Mouse (Mus musculus): ENCODE results near the gene Spdya. TPM values are rescaled to one million over a fixed set of nuclear protein-coding genes. Genes with fewer than 3 reads are reported as not detected.

Spdya gene
- polyA plus RNA-seq, 1 experiment from 2014 or later: 0.42 TPM

DNA sequence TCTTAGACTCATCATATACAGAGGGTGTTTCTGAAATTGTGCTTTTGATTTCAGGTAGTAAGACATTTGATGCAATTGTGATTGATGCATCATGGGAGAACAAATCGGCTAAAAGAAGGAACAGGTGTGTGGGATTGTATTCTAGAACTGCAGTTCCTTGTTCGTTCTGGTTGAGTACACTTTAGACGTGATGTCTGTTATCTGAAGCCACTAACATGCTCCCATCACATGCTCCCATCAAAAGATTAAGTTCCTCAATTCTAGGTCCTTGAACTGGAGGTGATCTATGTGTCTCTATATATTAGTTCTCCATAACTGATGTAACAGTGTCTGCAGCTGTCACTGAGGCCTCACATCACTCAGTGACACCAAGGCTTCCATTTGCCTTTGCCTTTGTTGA lies 14.7 kb upstream of the Spdya start:
- no peak for ATAC-seq
- H3K9me3 ChIP-seq (ENCODE audit: low read length): no peaks in the 10 kb centered on the region
- H3K36me3 ChIP-seq (ENCODE audit: insufficient read depth, low read length): no peaks in the 10 kb centered on the region
- no peaks in the 10 kb centered on the region for H3K27me3 ChIP-seq (replicated peaks; ENCODE audit: insufficient read depth, low read length)
- 81% methylated on average over 3 of the region's 3 CpGs for WGBS
- H3K4me3 ChIP-seq (ENCODE audit: low read depth, low read length): no peak overlapping the region
- no peak overlapping the region for H3K27ac ChIP-seq (ENCODE audit: low read length)
- DNase-seq (ENCODE audit: low spot score): no peak
- TF ChIP-seq CTCF (IDR thresholded peaks at IDR 0.05): no peak
- TF ChIP-seq EP300 (IDR thresholded peaks at IDR 0.05): no peak
- H3K4me1 ChIP-seq (ENCODE audit: insufficient read depth, low read depth, low read length): no peaks in the 10 kb centered on the region
- H3K9ac ChIP-seq (replicated peaks; ENCODE audit: low read depth): no peak overlapping the region
- H3K4me2 ChIP-seq (replicated peaks; ENCODE audit: low read depth, low read length): no peak overlapping the region

DNA sequence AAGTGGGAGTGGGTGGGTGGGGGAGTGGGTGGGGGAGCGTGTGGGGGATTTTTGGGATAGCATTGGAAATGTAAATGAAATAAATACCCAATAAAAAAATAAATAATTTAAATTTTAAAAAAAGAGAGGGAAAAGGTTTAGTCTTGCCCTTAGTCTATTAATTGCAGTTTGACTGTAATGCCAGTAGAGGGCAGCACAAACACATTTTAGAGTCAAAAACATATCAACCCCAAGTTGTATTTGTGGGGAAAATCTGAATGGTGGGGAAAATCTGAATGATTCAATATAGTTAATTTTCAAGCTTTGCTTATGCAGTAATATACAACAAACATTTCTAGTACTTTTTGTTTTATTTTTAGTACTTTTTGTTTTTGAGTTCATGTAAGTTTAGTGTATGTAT lies 3.3 kb upstream of the Spdya start:
- Histone ChIP-seq H3K36me3 (ENCODE audit: insufficient read depth, low read length) (no peaks in the 10 kb centered on the region), H3K4me2 (replicated peaks; ENCODE audit: low read depth, low read length) (no peak overlapping the region), H3K9ac (replicated peaks; ENCODE audit: low read depth) (no peak overlapping the region), H3K27me3 (replicated peaks; ENCODE audit: insufficient read depth, low read length) (no peaks in the 10 kb centered on the region; the same call in 1 of the 2 replicates), H3K9me3 (ENCODE audit: low read length) (no peaks in the 10 kb centered on the region), H3K4me1 (ENCODE audit: insufficient read depth, low read depth, low read length) (no peaks in the 10 kb centered on the region; the same call in 1 of the 2 replicates), H3K4me3 (ENCODE audit: low read depth, low read length) (no peak overlapping the region), H3K27ac (ENCODE audit: low read length) (no peak overlapping the region)
- TF ChIP-seq CTCF (IDR thresholded peaks at IDR 0.05) (peak; percentile 63), EP300 (IDR thresholded peaks at IDR 0.05) (no peak)
- DNase-seq (ENCODE audit: low spot score) (peak; percentile 59), ATAC-seq (no peak)
- 0% methylated on average over 1 of the region's 1 CpGs for WGBS

DNA sequence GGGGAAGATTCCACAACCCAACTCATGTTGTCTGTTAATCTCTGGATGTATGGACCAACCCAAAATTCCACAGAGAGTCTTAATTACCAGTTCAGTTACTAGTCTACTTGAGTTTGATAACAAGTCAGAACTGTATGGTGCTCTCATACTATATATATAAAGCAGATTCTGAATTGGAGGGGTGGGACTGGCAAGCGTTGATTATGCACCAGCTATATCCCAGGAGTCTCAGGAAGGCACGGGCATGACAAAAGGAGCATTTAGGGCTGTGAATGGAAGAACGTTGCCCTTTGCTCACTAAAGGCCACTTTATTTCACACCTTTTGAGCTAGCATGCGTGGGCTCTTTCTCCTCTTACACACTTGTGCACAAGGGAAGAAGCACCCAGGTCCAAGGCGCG lies 511 bp upstream of the Spdya start:
- no peak for DNase-seq (ENCODE audit: low spot score)
- no peaks in the 10 kb centered on the region; the same call in 1 of the 2 replicates for H3K4me1 ChIP-seq (ENCODE audit: insufficient read depth, low read depth, low read length)
- H3K36me3 ChIP-seq (ENCODE audit: insufficient read depth, low read length): no peaks in the 10 kb centered on the region
- H3K4me2 ChIP-seq (replicated peaks; ENCODE audit: low read depth, low read length): peak overlapping the region; percentile 100
- TF ChIP-seq CTCF (IDR thresholded peaks at IDR 0.05) (no peak), EP300 (IDR thresholded peaks at IDR 0.05) (no peak)
- H3K27ac ChIP-seq (ENCODE audit: low read length): no peak overlapping the region
- peak overlapping the region; percentile 66 for H3K4me3 ChIP-seq (ENCODE audit: low read depth, low read length)
- ATAC-seq: no peak
- H3K9me3 ChIP-seq (ENCODE audit: low read length): no peaks in the 10 kb centered on the region
- H3K27me3 ChIP-seq (replicated peaks; ENCODE audit: insufficient read depth, low read length): no peaks in the 10 kb centered on the region; the same call in 1 of the 2 replicates
- 10% methylated on average over 6 of the region's 6 CpGs for WGBS
- no peak overlapping the region for H3K9ac ChIP-seq (replicated peaks; ENCODE audit: low read depth)

DNA sequence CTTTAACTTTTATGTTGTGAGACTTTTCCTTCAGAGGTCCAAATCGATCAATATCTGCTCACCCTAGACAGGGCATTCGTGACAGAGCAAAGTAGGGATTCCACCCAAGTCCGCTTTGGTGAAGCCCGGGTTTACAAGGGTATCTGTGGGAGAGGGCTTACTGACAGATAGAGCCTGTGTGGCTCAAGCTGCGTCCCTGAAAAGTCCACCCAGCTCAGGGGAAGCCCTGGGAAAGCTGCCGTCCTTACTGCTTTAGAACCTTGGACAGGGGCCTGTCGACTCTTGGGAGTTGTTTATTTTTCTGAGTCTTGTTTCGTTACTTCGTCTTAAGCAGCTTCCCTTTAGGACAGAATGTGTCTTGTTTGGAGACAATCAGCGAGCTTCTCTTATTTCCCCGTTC lies 1.0 kb downstream of the Spdya start:
- 8% methylated on average over 11 of the region's 11 CpGs for whole genome bisulfite sequencing
- Histone ChIP-seq H3K27me3 (replicated peaks; ENCODE audit: insufficient read depth, low read length) (no peaks in the 10 kb centered on the region; the same call in 1 of the 2 replicates), H3K4me1 (ENCODE audit: insufficient read depth, low read depth, low read length) (no peaks in the 10 kb centered on the region; the same call in 1 of the 2 replicates), H3K4me3 (ENCODE audit: low read depth, low read length) (no peak overlapping the region), H3K4me2 (replicated peaks; ENCODE audit: low read depth, low read length) (no peak overlapping the region; the same call in 1 of the 2 replicates), H3K9ac (replicated peaks; ENCODE audit: low read depth) (no peak overlapping the region), H3K36me3 (ENCODE audit: insufficient read depth, low read length) (no peaks in the 10 kb centered on the region), H3K27ac (ENCODE audit: low read length) (no peak overlapping the region), H3K9me3 (ENCODE audit: low read length) (no peaks in the 10 kb centered on the region)
- ATAC-seq (no peak), DNase-seq (ENCODE audit: low spot score) (peak; percentile 20)
- no peak for TF ChIP-seq CTCF (IDR thresholded peaks at IDR 0.05)
- TF ChIP-seq EP300 (IDR thresholded peaks at IDR 0.05): no peak

DNA sequence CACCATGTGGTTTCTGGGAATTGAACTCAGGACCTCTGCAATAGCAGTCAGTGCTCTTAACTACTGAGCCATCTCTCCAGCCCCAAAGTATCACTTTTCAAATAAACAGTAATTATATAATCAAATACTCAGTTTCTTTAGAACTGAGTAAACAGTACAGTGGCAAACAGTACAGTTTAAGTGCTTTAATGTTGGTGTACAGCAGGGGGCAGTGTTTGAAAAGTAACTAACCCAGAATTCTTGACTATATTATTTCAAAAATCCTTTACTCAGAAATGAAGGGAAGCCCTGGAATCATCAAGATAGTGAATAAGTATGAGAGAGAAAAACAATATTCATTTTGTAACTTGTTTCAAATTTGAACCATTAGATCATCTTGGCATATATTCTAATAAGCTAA lies 9.8 kb downstream of the Spdya start:
- no peaks in the 10 kb centered on the region for H3K36me3 ChIP-seq (ENCODE audit: insufficient read depth, low read length)
- H3K27ac ChIP-seq (ENCODE audit: low read length): no peak overlapping the region
- no peak overlapping the region for H3K9ac ChIP-seq (replicated peaks; ENCODE audit: low read depth)
- no peak overlapping the region for H3K4me2 ChIP-seq (replicated peaks; ENCODE audit: low read depth, low read length)
- no peaks in the 10 kb centered on the region for H3K4me1 ChIP-seq (ENCODE audit: insufficient read depth, low read depth, low read length)
- H3K4me3 ChIP-seq (ENCODE audit: low read depth, low read length): no peak overlapping the region
- no peaks in the 10 kb centered on the region for H3K27me3 ChIP-seq (replicated peaks; ENCODE audit: insufficient read depth, low read length)
- no peak for ATAC-seq
- no peaks in the 10 kb centered on the region for H3K9me3 ChIP-seq (ENCODE audit: low read length)
- TF ChIP-seq CTCF (IDR thresholded peaks at IDR 0.05): peak; percentile 68
- no peak for TF ChIP-seq EP300 (IDR thresholded peaks at IDR 0.05)
- DNase-seq (ENCODE audit: low spot score): peak; percentile 61

DNA sequence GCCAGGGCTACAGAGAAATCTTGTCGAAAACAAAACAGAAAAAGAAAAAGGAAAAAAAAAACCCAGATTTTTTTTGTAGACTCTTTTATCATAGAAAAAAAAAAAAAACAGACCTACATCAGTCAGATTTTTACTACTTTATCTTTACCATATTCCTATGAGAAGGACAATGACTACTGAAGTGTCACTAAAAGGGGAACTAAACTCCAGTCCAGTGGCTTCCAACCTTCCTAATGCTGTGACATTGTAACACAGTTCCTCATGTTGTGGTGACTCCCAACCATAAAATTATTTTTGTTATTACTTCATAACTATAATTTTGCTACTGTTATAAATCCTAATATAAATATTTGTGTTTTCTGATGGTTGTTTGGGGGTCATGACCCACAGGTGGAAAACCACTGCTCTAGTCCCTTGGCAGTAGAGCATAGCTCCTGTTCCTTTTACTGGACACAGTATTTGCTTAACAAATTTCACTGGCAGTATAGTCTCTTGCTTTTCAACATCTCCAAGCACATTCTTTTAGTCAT lies 27.4 kb downstream of the Spdya start:
- no peaks in the 10 kb centered on the region for H3K36me3 ChIP-seq (ENCODE audit: insufficient read depth, low read length)
- no peak overlapping the region for H3K9ac ChIP-seq (replicated peaks; ENCODE audit: low read depth)
- no peak overlapping the region for H3K4me3 ChIP-seq (ENCODE audit: low read depth, low read length)
- DNase-seq (ENCODE audit: low spot score): no peak
- no peak for ATAC-seq
- H3K27me3 ChIP-seq (replicated peaks; ENCODE audit: insufficient read depth, low read length): no peaks in the 10 kb centered on the region
- no peaks in the 10 kb centered on the region for H3K9me3 ChIP-seq (ENCODE audit: low read length)
- TF ChIP-seq EP300 (IDR thresholded peaks at IDR 0.05) (no peak), CTCF (IDR thresholded peaks at IDR 0.05) (no peak)
- no peaks in the 10 kb centered on the region for H3K4me1 ChIP-seq (ENCODE audit: insufficient read depth, low read depth, low read length)
- 85% methylated on average over 1 of the region's 1 CpGs for WGBS
- H3K4me2 ChIP-seq (replicated peaks; ENCODE audit: low read depth, low read length): no peak overlapping the region
- H3K27ac ChIP-seq (ENCODE audit: low read length): no peak overlapping the region

Data from lung, postnatal 0 days (tissue).